Mouse (Mus musculus) forebrain, postnatal 0 days (tissue): Measurements from ENCODE around the gene Slc22a3. TPM values are rescaled to one million over a fixed set of nuclear protein-coding genes. Genes with fewer than 3 reads are reported as not detected.

Experiments used
- ATAC-seq: fragments of 200-750 bp; cut with Nextera tagmentation; 2 replicates; pipeline ENCODE4 v1.8.0; 2017; ENCODE audit warnings: mild to moderate bottlenecking, moderate library complexity
- DNase-seq: peaks from one replicate; pipeline ENCODE4 v3.0.0-alpha.2; 2015
- H3K27ac ChIP-seq: fragments of 300-500 bp; sonication (generic); 2 replicates; pipeline ENCODE4 v1.5.1; 2014; ENCODE audit warnings: low read depth, mild to moderate bottlenecking, antibody characterized with exemption, low read length, moderate library complexity, mixed read lengths
- H3K27me3 ChIP-seq: fragments of 300-500 bp; sonication (generic); 2 replicates; pipeline ENCODE4 v1.6.1; 2014; ENCODE audit warnings: mild to moderate bottlenecking, low read length, mixed read lengths; ENCODE audit not compliant: insufficient read depth
- H3K36me3 ChIP-seq: fragments of 300-500 bp; sonication (generic); 2 replicates; pipeline ENCODE4 v1.6.1; 2014; ENCODE audit warnings: mild to moderate bottlenecking, moderate library complexity; ENCODE audit not compliant: insufficient read depth
- H3K4me1 ChIP-seq: fragments of 300-500 bp; sonication (generic); 2 replicates; pipeline ENCODE4 v1.6.1; 2014; ENCODE audit warnings: antibody characterized with exemption; ENCODE audit not compliant: insufficient read depth
- H3K4me2 ChIP-seq: fragments of 300-500 bp; sonication (generic); 2 replicates; pipeline ENCODE4 v1.6.1; 2014; ENCODE audit warnings: low read depth, mild to moderate bottlenecking, moderate library complexity
- H3K4me3 ChIP-seq: fragments of 300-500 bp; sonication (generic); 2 replicates; pipeline ENCODE4 v1.5.1; 2014; ENCODE audit warnings: low read depth, low read length, mixed read lengths
- H3K9ac ChIP-seq: fragments of 300-500 bp; sonication (generic); 2 replicates; pipeline ENCODE4 v1.6.1; 2014; ENCODE audit warnings: mild to moderate bottlenecking
- H3K9me3 ChIP-seq: fragments of 300-500 bp; sonication (generic); 2 replicates; pipeline ENCODE4 v1.6.1; 2016; ENCODE audit warnings: low read length
- CTCF ChIP-seq: sonication (generic); IDR thresholded peaks from 2 replicates; pipeline ENCODE4 v1.5.1; 2016; ENCODE audit warnings: antibody characterized with exemption, control low read depth, low read depth
- WGBS: fragments of 180-500 bp; shearing (Covaris S2); extraction: QIAGEN DNeasy Blood & Tissue Kit; methylation state at CpG from one replicate; pipeline ENCODE4 v1.1.7; 2014; 5-methylcytosine and 5-hydroxymethylcytosine counted together
- polyA plus RNA-seq: library from polyadenylated mRNA; unstranded; fragments of >200 nt; fragmentation: Nextera tagmentation; extraction: Ambion mirVana; gene quantifications from 2 replicates; pipeline ENCODE4 v1.2.1, GENCODE M21; 2015
- total RNA-seq: library from RNA; depleted of rRNA; stranded (reverse); fragments of >200 nt; gene quantifications from 2 replicates; pipeline ENCODE4 v1.2.3, GENCODE M21; 2014

The Slc22a3 gene
- total and polyA plus RNA-seq, 2 experiments from 2014 or later = 2.1 to 2.5 TPM

DNA sequence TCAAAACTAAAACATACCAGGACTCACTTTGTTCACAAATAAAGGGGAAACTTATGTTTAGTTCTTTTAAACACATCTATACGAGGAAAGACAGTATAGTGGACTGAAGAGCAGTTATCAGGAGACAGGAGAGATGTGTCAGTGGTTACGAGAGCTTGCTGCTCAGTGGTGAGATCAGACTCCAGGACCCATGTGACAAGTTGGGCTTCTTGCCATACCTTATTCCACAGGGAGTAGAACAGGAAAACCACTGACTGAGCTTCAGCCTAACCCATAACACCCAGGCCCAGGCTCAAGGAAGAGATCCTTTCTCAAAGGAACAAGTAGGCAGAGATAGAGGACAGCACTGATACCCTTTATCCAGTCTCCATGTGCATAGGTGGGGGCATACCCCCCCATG is 62.9 kb downstream of the Slc22a3 start:
- ATAC-seq = no peak
- 70% methylated on average over 2 of the region's 2 CpGs for WGBS

DNA sequence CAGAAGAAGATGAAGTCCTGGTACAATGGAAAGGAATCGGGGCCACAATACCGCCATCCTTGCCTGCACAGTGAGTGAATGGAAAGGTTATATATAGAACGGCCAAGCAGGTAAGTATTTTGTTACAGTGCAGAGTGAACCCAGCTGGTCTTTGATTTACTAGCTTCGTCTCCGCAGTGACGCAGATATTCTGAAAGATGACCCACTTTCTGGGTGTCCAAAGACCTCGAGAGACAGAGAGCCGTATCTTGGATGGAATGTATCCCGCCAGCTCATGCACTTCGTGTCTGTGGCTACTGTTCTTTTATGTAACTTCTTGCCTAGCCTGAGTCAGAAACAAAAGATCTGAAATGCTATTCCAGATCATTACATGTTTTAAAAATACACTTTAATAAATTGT is 69.7 kb downstream of the Slc22a3 start:
- Histone ChIP-seq H3K27me3 (no peaks in the 10 kb centered on the region), H3K9me3 (no peaks in the 10 kb centered on the region), H3K4me2 (no peak overlapping the region), H3K4me1 (no peaks in the 10 kb centered on the region), H3K27ac (no peak overlapping the region), H3K36me3 (no peaks in the 10 kb centered on the region), H3K9ac (no peak overlapping the region), H3K4me3 (no peak overlapping the region)
- no peak for ATAC-seq
- TF ChIP-seq CTCF = no peak
- no peak for DNase-seq
- WGBS = 84% methylated on average over 10 of the region's 10 CpGs

More for the DNA sequence above, 62.9 kb downstream of the Slc22a3 start:
- no peak overlapping the region for H3K9ac ChIP-seq
- no peak overlapping the region for H3K4me2 ChIP-seq
- no peaks in the 10 kb centered on the region for H3K36me3 ChIP-seq
- H3K4me3 ChIP-seq = no peak overlapping the region
- H3K27me3 ChIP-seq = no peaks in the 10 kb centered on the region
- no peak overlapping the region for H3K27ac ChIP-seq
- H3K4me1 ChIP-seq = no peaks in the 10 kb centered on the region
- H3K9me3 ChIP-seq = no peaks in the 10 kb centered on the region
- no peak for TF ChIP-seq CTCF
- no peak for DNase-seq

- H3K9ac ChIP-seq = no peak overlapping the region
- peak; percentile 48 for DNase-seq
- H3K36me3 ChIP-seq = no peaks in the 10 kb centered on the region
- H3K4me1 ChIP-seq = no peaks in the 10 kb centered on the region
- no peaks in the 10 kb centered on the region for H3K27me3 ChIP-seq
- no peak for TF ChIP-seq CTCF
- H3K4me2 ChIP-seq = no peak overlapping the region
- no peaks in the 10 kb centered on the region for H3K9me3 ChIP-seq
- WGBS = 55% methylated on average over 5 of the region's 5 CpGs
- ATAC-seq = peak; percentile 91
- H3K27ac ChIP-seq = peak overlapping the region; percentile 15; the same call in 1 of the 2 replicates
- no peak overlapping the region for H3K4me3 ChIP-seq
Measured at GRCm38 (mm10) chr17:12431707-12432106, 75.8 kb downstream of the Slc22a3 start.

DNA sequence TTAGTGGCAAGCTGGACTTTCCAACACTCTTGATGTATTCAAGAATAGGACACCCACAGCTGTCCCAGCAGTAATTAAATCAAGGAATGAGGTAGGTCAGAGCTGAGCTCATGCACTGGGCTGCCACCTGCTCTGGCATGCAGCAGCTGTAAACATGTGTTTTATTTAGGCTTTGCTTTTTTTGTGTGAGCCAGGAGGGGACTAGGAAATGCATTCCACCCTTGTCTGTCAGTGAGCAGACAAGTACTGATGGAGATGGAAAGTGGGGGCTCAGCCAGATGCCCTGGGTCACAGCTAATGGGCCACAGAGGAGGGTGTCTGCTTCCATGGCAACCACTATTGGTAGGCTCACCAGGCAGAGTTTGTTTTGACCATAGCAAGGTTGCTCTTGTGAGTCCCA is 79.1 kb downstream of the Slc22a3 start:
- H3K4me3 ChIP-seq = no peak overlapping the region
- H3K27ac ChIP-seq = no peak overlapping the region
- no peak overlapping the region for H3K9ac ChIP-seq
- ATAC-seq (peak; percentile 47), DNase-seq (no peak)
- H3K4me2 ChIP-seq = no peak overlapping the region
- no peak for TF ChIP-seq CTCF
- H3K27me3 ChIP-seq = no peaks in the 10 kb centered on the region
- H3K9me3 ChIP-seq = no peaks in the 10 kb centered on the region
- H3K36me3 ChIP-seq = no peaks in the 10 kb centered on the region
- H3K4me1 ChIP-seq = no peaks in the 10 kb centered on the region

DNA sequence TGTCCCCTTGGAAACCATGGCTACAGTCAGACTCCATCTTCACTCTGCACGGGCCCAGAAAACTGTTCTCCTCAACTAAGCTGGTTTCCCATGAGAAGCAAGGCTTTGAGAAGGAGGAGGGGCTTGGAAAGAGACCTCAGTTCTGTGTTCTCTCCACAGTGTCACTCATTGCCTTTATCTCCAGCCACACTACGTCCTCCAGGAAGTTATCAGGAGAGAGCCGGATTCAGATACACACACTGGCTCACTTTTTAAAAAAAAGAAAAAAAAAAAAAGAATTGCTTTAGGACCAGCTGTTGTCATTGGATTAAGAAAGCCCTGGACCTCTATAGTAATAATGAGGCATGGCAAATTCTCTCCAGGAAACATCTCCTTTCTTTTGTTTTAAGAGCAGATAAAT is 80.3 kb downstream of the Slc22a3 start:
- ATAC-seq = no peak
- WGBS = 45% methylated on average over 3 of the region's 3 CpGs
- H3K36me3 ChIP-seq = no peaks in the 10 kb centered on the region
- no peak overlapping the region for H3K4me3 ChIP-seq
- no peak for DNase-seq
- no peak for TF ChIP-seq CTCF
- H3K9me3 ChIP-seq = no peaks in the 10 kb centered on the region
- H3K4me1 ChIP-seq = no peaks in the 10 kb centered on the region
- H3K4me2 ChIP-seq = no peak overlapping the region
- no peaks in the 10 kb centered on the region for H3K27me3 ChIP-seq
- H3K27ac ChIP-seq = no peak overlapping the region
- no peak overlapping the region for H3K9ac ChIP-seq

DNA sequence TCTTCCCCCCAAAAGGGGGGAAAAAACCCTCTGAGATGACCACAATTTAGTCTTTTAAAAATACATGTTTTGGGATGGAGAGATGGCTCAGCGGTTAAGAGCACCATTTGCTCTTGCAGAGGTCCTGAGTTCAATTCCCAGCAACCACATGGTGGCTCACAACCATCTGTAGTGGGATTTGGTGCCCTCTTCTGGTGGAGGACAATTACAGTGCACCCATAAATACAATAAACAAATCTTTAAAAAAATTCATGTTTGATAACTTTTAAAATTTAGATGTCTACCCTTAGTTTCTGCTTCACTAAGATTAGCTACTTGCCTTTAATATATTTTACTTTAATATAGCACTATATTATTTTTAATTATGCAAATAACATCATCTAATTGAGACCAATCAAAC is 85.4 kb downstream of the Slc22a3 start:
- Histone ChIP-seq H3K9ac (no peak overlapping the region), H3K9me3 (no peaks in the 10 kb centered on the region), H3K4me3 (no peak overlapping the region), H3K4me1 (no peaks in the 10 kb centered on the region), H3K27me3 (no peaks in the 10 kb centered on the region), H3K27ac (no peak overlapping the region), H3K4me2 (no peak overlapping the region), H3K36me3 (no peaks in the 10 kb centered on the region)
- 78% methylated on average over 1 of the region's 1 CpGs for WGBS
- ATAC-seq = no peak
- 0 out of 2 replicates have a peak, but pooled peaks have one; percentile 7 for TF ChIP-seq CTCF
- no peak for DNase-seq

DNA sequence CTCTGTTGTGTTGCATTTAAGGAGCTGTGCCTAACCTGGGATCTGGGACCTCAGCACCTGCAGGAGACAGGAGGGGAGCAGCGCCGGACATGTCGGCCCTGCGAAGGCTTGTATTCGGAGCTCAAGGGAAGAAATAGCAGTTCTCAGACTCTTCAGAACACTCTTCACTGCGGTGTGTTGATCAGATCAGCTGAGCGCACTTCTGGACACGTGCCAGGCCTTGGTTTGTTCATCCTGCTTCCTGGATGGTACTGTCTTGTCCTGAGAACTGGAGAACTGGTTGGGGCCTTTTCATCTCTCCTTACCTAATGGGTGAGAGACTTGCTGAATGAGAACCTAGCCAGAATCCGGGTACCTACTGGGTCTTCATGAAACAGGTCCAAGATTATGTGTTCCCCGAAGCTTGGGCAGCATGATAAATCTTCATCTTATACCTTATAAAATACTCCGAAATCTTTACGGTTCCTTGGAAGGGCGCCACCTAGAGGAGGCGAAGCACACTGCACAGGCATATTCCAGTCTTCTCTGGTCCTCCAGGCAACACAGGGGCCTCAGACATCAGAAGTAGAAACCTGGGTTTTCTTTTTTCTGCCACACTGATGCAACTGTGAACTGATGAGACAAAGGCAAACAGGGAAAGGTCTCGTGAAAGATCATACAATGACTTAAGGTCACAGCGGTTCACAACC is 86.5 kb downstream of the Slc22a3 start:
- H3K4me3 ChIP-seq = no peak overlapping the region
- no peak overlapping the region for H3K9ac ChIP-seq
- H3K4me2 ChIP-seq = no peak overlapping the region
- no peak for ATAC-seq
- H3K36me3 ChIP-seq = no peaks in the 10 kb centered on the region
- 64% methylated on average over 16 of the region's 16 CpGs for WGBS
- no peaks in the 10 kb centered on the region for H3K27me3 ChIP-seq
- TF ChIP-seq CTCF = peak; percentile 61
- H3K9me3 ChIP-seq = no peaks in the 10 kb centered on the region
- H3K4me1 ChIP-seq = no peaks in the 10 kb centered on the region
- no peak overlapping the region for H3K27ac ChIP-seq
- peak; percentile 18 for DNase-seq
